Mouse (Mus musculus) T-helper 17 cell (primary cell): ENCODE measurements around the gene Acap3.

ENCODE experiments used
- in situ Hi-C, 2 experiments: fragments of 300-600 bp; cut with MboI, MseI; formaldehyde crosslinking; loops; 1 replicate in 1 of 2; 2 replicates in 1 of 2; pipeline ENCODE4 v1.15.1; 2025; ENCODE audit warnings: high pct_unique_total_duplicates in 2 of 2

The Acap3 gene

DNA sequence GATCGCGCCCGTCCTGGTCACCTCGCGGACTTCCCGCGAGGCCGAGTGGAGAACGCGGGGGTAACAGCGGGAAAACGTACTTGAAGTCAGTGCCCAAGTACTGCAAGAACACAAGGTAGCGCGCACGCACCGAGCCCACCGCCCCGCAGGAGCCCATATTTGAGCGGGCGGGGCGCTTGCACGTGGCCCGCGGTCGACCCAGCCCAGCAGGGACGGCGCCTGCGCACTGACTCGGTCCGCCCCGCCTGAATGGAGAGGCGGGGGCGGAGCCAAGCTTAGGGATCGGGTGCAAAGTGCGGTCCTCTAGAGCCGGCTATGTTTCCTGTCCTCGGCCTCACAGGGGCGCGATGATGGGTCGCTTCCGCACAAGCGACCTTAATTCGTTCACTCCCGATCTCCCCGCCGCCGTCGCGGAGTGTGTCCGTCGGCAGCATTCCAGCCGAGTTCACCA lies at the start of gene Acap3, which contains the start of gene Pusl1:
Acap3 (plus strand) TSS at position 272 of the 451 bp plus-strand sequence.
Pusl1 (minus strand) TSS at position 231 of the 451 bp plus-strand sequence.
- in situ Hi-C loops = loop anchor here in 1 of 2 experiments (5.0 kb wide), 1 partner anchor 51 kb away; the partner anchor contains the start of gene Ube2j2

- in situ Hi-C loops = no loop called here
These were observed 48.4 kb upstream of the Acap3 start for GRCm38 (mm10) chr4:155843231-155843630.

GRCm38 (mm10) chr4:155846871-155847578 lies 44.6 kb upstream of the Acap3 start, which contains the start of gene Dvl1:
Gene Dvl1 (plus strand): TSS chr4:155847402.
- in situ Hi-C loops = no loop called here

GRCm38 (mm10) chr4:155847591-155848352 lies 43.9 kb upstream of the Acap3 start:
- in situ Hi-C loops = no loop called here

- in situ Hi-C loops = no loop called here
These were observed 43.1 kb upstream of the Acap3 start for GRCm38 (mm10) chr4:155848434-155849095.

GRCm38 (mm10) chr4:155849391-155849790 lies 42.2 kb upstream of the Acap3 start:
- in situ Hi-C loops = no loop called here

- in situ Hi-C loops = no loop called here
These were observed 41.7 kb upstream of the Acap3 start for GRCm38 (mm10) chr4:155849792-155850451.

- in situ Hi-C loops = no loop called here
These were observed 40.3 kb upstream of the Acap3 start for GRCm38 (mm10) chr4:155851368-155851767.

DNA sequence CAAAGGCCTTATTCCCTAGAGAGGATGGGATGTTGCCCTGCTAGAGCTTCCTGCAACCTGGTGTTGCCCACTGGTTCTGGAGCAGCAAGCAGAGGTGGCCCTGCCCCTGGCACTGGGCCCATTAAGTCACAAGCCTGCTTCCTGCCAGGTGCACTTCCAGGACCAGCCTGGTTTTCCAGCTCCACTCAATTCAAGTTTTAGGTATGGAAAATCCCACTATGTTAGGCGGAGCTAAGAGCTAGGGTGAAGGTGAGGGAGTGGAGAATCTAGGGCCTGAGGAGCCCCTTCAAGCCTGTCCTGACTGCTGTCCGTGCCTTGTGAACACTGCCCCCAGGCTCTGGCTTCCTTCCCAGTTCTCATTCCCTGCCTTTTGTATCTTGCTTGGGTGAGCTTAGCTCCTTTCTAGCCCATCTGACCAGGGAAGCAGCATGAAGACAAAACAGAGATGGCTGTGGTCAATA lies 39.6 kb upstream of the Acap3 start:
- in situ Hi-C loops = no loop called here

DNA sequence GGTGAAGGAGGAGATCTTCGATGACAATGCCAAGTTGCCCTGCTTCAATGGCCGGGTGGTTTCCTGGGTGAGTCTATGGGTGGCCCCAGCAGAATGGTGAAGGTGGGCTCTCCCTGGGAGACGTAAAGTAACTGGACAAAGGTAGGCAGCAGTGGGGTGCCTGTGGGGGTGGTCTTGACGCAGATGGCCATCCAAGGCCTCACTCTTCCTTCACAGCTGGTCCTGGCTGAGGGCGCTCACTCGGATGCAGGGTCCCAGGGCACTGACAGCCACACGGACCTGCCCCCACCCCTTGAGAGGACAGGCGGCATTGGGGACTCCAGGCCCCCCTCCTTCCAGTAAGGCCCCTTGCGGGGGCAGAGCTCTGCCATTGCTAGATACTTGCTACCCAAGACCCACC lies 38.2 kb upstream of the Acap3 start:
- in situ Hi-C loops = no loop called here

- in situ Hi-C loops = no loop called here
These were observed 36.6 kb upstream of the Acap3 start for GRCm38 (mm10) chr4:155854991-155855390.

GRCm38 (mm10) chr4:155856071-155856470 lies 35.6 kb upstream of the Acap3 start:
- in situ Hi-C loops = no loop called here

GRCm38 (mm10) chr4:155856881-155857280 lies 34.7 kb upstream of the Acap3 start:
- in situ Hi-C loops = no loop called here

DNA sequence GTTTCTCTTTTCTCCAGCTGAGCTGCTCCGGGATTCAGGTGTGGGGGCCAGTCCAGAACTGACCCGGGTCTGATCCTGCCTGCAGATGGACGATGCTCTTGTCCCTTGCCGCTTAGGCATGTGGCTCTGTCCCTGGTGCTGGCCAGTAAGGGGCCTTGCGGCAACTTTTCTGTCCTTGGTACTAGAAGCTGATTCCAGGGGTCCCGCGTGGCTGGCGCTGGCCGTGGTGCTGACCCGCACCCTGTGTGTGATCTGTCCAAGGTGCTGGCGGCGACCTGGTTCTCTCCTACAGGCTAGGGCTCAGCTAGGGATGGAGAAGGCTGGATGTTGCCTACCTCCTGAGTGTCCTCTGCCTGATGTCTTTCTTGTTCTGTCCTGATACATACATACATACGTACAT lies 32.3 kb upstream of the Acap3 start:
- in situ Hi-C loops = no loop called here

- in situ Hi-C loops = no loop called here
These were observed 29.8 kb upstream of the Acap3 start for GRCm38 (mm10) chr4:155861787-155862186.

DNA sequence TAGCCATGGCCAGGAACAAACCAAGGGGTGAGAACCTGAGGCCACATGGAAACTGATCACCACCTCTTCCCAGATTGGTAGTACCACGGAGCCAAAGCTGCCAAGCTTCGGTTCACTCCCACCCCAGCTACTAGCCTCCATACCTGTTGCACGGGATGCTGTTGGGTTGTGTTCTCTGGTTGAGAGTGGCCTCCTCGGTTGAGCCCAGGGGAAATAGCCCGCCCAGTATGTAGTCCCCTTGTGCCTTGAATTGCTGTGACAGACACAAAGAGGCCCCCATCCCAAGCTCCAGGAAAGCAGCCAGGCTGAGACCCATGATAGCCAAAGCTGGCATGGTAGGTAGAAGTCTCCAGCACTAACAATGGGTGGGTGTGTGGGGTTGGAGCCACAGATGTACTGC lies 28.6 kb upstream of the Acap3 start, which contains the start of gene Tas1r3:
Tas1r3 (minus strand) TSS at position 362 of the 400 bp plus-strand sequence.
- in situ Hi-C loops = no loop called here

DNA sequence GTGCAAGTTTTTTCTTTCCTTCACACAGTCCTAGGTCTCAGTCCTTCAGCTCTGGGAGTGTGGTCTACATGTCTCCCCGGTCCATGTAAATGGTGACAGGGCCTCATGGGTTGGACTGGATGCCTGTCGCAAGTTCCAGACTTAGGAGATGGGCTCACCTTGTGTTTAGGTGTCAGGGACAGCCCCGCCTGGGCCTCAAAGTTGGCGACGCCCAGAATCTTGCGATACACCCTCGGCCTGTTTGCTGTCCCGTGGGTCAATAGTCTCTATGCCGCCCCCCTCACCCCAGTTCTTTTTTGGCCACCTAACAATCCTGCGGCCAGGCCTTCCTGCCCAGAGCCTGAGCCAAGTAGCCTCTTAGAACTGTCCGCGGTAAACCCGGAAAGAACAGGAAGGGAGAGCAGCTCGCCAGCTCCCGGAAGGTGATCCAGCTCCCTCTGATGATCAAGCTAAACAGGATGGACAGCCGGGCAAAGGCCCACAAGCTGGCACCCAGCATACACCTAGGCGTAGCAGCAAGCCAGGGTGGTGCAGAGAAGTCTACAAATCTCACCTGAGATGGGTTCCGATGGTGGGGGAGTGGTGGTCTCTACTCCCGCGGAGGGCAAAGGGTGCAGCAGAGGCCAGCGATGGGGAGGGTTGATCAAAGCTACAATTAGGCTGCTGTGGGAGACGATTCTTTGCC lies 22.9 kb upstream of the Acap3 start:
- in situ Hi-C loops = no loop called here

GRCm38 (mm10) chr4:155869317-155870033 lies 22.1 kb upstream of the Acap3 start, which contains the start of the genes Cptp and Ints11:
Gene Cptp (minus strand): TSS chr4:155869440.
Gene Ints11 (plus strand): TSS chr4:155869546.
- in situ Hi-C loops = no loop called here

- in situ Hi-C loops = no loop called here
These were observed 20.2 kb upstream of the Acap3 start for GRCm38 (mm10) chr4:155871404-155871803.

GRCm38 (mm10) chr4:155883587-155883986 lies 8.0 kb upstream of the Acap3 start:
- in situ Hi-C loops = no loop called here
